Mouse (Mus musculus): ENCODE measurements around the gene Cldn7.

DNA sequence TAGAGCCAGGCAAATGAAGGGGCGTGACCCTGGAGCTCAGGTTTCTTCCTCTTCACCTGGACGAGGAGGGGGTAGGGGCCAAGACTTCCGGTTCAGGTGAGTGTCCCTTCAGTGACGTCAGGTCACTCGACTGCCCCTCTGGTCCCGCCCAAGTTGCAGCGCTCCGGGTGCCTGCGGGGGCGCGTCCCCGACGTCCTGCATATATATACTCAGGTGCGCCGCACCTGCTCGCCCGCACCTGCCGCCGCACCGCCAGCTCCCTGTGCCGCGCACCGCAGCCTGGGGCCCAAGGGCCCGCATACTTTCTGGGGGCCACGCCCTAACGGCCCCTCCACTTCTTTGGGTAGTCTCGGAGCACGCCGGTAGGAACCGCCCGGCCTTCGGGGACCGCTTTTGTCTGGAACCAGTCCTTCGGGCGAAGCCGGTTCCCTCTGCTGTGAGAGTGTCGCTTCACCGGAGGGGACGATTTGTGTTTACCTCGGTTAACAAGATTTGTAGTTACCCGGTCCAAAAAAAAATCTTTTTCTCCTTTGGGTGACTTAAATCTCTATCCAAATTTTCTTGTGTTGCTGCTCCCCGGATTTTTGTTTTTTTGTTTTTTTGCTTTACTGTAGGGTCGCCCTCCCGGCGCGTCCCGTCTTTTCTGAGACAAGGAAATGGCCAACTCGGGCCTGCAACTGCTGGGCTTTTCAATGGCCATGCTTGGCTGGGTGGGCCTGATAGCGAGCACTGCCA lies 859 bp downstream of the Cldn7 start:
- TF ChIP-seq CTCF (IDR thresholded peaks at IDR 0.05; ENCODE audit: insufficient read depth, low read length) (no peak), POLR2A (IDR thresholded peaks at IDR 0.05; ENCODE audit: borderline replicate concordance, extremely low read depth, low read depth, low read length) (peak; percentile 43; the same call in 1 of the 2 replicates)
